Mouse (Mus musculus) kidney, embryonic 16.5 days (tissue): Measurements from ENCODE around the gene Myo10. TPM values are rescaled to one million over a fixed set of nuclear protein-coding genes. Genes with fewer than 3 reads are reported as not detected.
A peak's percentile ranks its signal among the peaks of the same experiment; 100 is the strongest.

Source experiments
- ATAC-seq: fragments of 200-750 bp; cut with Nextera tagmentation; 2 replicates; pipeline ENCODE4 v1.8.0; 2017; ENCODE audit warnings: moderate TSS enrichment; ENCODE audit not compliant: low FRiP score, low TSS enrichment
- H3K27ac ChIP-seq: fragments of 300-500 bp; sonication (generic); 2 replicates; pipeline ENCODE4 v1.5.1; 2014; ENCODE audit warnings: low read length
- H3K27me3 ChIP-seq: fragments of 300-500 bp; sonication (generic); 2 replicates; pipeline ENCODE4 v1.6.1; 2014; ENCODE audit warnings: low read length, control low read depth, mixed read lengths; ENCODE audit not compliant: insufficient read depth
- H3K36me3 ChIP-seq: fragments of 300-500 bp; sonication (generic); 2 replicates; pipeline ENCODE4 v1.6.1; 2014; ENCODE audit warnings: low read length, control low read depth, mixed read lengths; ENCODE audit not compliant: insufficient read depth
- H3K4me1 ChIP-seq: fragments of 300-500 bp; sonication (generic); 2 replicates; pipeline ENCODE4 v1.6.1; 2014; ENCODE audit warnings: low read length, control low read depth, mixed read lengths; ENCODE audit not compliant: insufficient read depth
- H3K4me2 ChIP-seq: fragments of 300-500 bp; sonication (generic); replicated peaks from 2 replicates; pipeline ENCODE4 v1.6.1; 2014; ENCODE audit warnings: low read depth, low read length
- H3K4me3 ChIP-seq: fragments of 300-500 bp; sonication (generic); 2 replicates; pipeline ENCODE4 v1.5.1; 2014; ENCODE audit warnings: mild to moderate bottlenecking, low read length
- H3K9ac ChIP-seq: fragments of 300-500 bp; sonication (generic); replicated peaks from 2 replicates; pipeline ENCODE4 v1.6.1; 2014; ENCODE audit warnings: low read length
- H3K9me3 ChIP-seq: fragments of 300-500 bp; sonication (generic); 2 replicates; pipeline ENCODE4 v1.6.1; 2016; ENCODE audit warnings: low read length, control low read depth
- WGBS: fragments of 180-500 bp; shearing (Covaris S2); extraction: QIAGEN DNeasy Blood & Tissue Kit; methylation state at CpG from one replicate; pipeline ENCODE4 v1.1.7; 2014; 5-methylcytosine and 5-hydroxymethylcytosine counted together
- polyA plus RNA-seq: library from polyadenylated mRNA; unstranded; fragments of >200 nt; fragmentation: Nextera tagmentation; extraction: Ambion mirVana; gene quantifications from 2 replicates; pipeline ENCODE4 v1.2.1, GENCODE M21; 2015

Myo10 gene
- polyA plus RNA-seq, 1 experiment from 2014 or later, result 33.2 TPM

DNA sequence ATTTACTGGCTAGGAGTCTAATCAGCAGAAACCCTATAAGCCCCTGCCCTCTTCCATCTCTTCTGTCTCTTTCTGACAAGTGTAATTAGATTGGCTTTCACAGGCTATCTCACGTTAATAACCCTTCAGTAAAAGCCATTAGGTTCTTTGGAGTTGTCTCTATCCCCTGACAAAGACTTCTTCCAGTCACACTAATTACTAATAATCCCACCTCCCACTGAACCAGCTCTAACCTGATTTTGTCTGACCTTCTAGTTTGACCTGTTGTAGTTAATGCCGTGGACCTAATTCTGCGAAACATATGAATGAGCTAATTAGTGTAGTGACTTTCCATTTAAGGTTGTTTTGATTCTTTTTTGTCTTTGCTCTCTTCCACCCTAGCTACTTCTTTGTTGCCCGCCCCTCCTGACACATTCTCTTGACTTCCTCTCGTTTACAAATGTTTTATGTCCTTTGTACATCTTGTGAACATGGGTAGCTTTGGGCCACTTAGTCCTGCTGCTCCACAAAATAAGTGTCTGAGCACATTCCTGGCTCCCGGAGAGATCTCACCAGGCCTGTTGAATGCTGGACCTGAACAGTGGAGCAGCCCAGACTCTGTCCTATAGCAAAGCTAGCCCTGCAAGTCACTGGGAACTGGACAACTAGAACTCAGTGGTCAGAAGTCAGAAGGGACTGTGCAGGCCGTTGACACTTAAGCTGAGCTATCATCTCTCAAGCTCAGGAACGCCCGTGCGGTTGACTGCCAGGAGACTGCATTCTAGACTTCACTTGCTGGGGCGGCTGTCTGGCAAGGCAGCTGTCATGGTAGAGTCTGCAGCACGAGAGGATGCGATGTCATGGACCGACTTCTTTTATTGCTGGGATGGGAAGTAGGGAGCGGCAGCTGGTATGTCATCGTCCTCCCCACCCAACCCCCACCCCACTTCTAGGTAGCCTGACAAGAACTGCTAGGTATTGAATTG is 47.2 kb downstream of the Myo10 start:
- peak overlapping the region; percentile 17; the same call in 1 of the 2 replicates for H3K27ac ChIP-seq
- no peak overlapping the region for H3K9ac ChIP-seq
- H3K4me3 ChIP-seq, result no peak overlapping the region
- ATAC-seq, result peak; percentile 33; the same call in 1 of the 2 replicates
- peaks cover 29% of the 10 kb centered on the region for H3K4me1 ChIP-seq
- no peaks in the 10 kb centered on the region for H3K9me3 ChIP-seq
- no peak overlapping the region for H3K4me2 ChIP-seq
- WGBS, result 33% methylated on average over 16 of the region's 16 CpGs
- peaks cover 14% of the 10 kb centered on the region for H3K36me3 ChIP-seq
- no peaks in the 10 kb centered on the region for H3K27me3 ChIP-seq

GRCm38 (mm10) chr15:25673231-25673980 is 51.1 kb downstream of the Myo10 start:
- Histone ChIP-seq H3K4me2 (no peak overlapping the region), H3K4me3 (no peak overlapping the region), H3K27me3 (no peaks in the 10 kb centered on the region), H3K9ac (no peak overlapping the region), H3K4me1 (peaks cover 43% of the 10 kb centered on the region), H3K27ac (no peak overlapping the region), H3K9me3 (no peaks in the 10 kb centered on the region), H3K36me3 (peaks cover 5% of the 10 kb centered on the region; the same call in 1 of the 2 replicates)
- no peak for ATAC-seq
- WGBS, result 60% methylated on average over 6 of the region's 6 CpGs

DNA sequence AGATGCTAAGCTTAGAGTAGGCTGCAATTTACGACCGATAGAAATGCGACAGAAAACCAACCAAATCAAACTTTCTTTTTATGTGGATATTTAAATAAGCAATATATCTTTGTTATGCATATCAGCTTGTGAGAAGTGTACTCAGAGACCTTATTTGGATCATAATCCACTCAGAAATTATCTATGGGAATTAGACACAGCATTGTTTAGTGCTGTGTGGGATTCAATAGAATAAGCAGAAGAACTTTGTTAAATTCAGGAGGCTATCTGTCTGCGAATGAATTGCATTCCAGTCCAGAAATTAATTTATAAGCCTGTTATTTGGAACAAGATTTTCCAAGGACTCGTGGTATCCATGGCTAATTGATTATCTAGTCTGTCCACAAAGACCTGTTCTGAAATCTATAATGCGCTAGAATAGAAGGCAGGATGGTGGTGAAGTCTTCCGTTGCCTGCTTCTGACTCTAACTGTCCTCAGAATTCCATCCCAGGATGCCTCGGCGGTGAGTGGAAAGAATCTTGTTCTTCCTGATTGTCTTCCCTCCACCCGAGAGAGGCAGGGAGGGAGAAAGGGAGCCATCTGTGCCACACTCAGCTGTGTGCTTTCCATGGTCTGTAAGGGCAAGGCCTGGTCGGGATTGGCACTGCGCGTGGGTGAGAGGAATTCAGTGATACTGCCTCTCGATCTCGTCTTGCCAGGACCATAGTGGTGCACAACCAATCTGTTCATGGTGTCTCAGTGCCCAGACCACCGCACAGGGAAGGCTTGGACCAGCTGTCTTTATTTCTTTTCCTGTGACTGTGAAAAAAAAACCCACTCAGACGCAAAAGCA is 52.0 kb downstream of the Myo10 start:
- WGBS, result 90% methylated on average over 17 of the region's 17 CpGs
- 0 out of 2 replicates have a peak, but pooled peaks cover 3% of the 10 kb centered on the region for H3K36me3 ChIP-seq

DNA sequence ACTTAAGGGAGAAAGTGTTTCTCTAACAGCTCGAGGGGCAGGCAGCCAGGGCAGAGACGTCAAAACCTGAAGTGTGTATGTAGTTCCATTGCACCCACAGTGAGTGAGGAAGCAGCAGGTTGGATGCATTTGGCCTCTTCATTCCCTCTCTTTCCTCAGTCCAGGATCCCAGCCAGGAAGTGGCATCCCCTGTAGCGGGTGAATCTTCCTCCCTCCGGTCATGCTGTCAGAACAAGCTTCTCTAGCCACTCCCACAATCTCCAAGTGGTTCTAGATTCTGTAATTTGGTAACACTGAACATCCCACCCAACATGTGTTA is 52.6 kb downstream of the Myo10 start:
- no peak for ATAC-seq

More for the DNA sequence above, 52.0 kb downstream of the Myo10 start:
- H3K4me1 ChIP-seq, result peaks cover 39% of the 10 kb centered on the region
- no peak overlapping the region for H3K9ac ChIP-seq
- H3K27me3 ChIP-seq, result no peaks in the 10 kb centered on the region
- no peak overlapping the region for H3K27ac ChIP-seq
- H3K9me3 ChIP-seq, result no peaks in the 10 kb centered on the region
- no peak for ATAC-seq
- H3K4me3 ChIP-seq, result no peak overlapping the region
- H3K4me2 ChIP-seq, result no peak overlapping the region

DNA sequence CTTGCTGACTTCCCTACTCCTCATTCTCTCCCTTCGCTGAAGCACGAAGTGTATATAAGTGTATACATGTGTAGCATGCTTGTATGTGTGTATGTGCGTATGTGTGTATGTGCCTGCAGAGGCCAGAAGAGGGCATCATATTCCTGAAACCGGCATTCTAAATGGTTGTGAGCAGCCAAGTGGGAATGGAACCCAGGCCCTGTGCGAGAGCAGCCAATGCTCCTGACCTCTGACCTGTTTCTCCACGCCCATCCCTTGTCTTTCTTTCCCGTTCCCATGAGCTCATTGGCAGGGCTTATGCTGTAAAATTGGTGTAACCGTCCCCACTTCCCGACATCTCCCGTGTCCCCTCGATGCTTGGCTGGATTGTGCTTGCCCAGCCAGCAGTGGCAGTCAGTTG is 53.0 kb downstream of the Myo10 start:
- WGBS, result 90% methylated on average over 11 of the region's 11 CpGs
- Histone ChIP-seq H3K9me3 (no peaks in the 10 kb centered on the region), H3K27me3 (no peaks in the 10 kb centered on the region), H3K4me3 (no peak overlapping the region), H3K36me3 (0 out of 2 replicates have a peak, but pooled peaks cover 3% of the 10 kb centered on the region), H3K4me2 (no peak overlapping the region), H3K27ac (no peak overlapping the region), H3K9ac (no peak overlapping the region), H3K4me1 (peaks cover 42% of the 10 kb centered on the region)
- ATAC-seq, result no peak

More for the DNA sequence above, 52.6 kb downstream of the Myo10 start:
- 0 out of 2 replicates have a peak, but pooled peaks cover 3% of the 10 kb centered on the region for H3K36me3 ChIP-seq
- H3K9me3 ChIP-seq, result no peaks in the 10 kb centered on the region
- H3K4me1 ChIP-seq, result peaks cover 41% of the 10 kb centered on the region
- no peaks in the 10 kb centered on the region for H3K27me3 ChIP-seq
- H3K9ac ChIP-seq, result no peak overlapping the region
- H3K4me2 ChIP-seq, result no peak overlapping the region
- no peak overlapping the region for H3K4me3 ChIP-seq
- H3K27ac ChIP-seq, result no peak overlapping the region
- WGBS, result 80% methylated on average over 4 of the region's 4 CpGs

- Histone ChIP-seq H3K27me3 (no peaks in the 10 kb centered on the region), H3K9ac (no peak overlapping the region), H3K27ac (no peak overlapping the region), H3K4me3 (no peak overlapping the region), H3K36me3 (0 out of 2 replicates have a peak, but pooled peaks cover 3% of the 10 kb centered on the region), H3K4me1 (peaks cover 45% of the 10 kb centered on the region), H3K4me2 (no peak overlapping the region), H3K9me3 (no peaks in the 10 kb centered on the region)
- ATAC-seq, result no peak
- WGBS, result 70% methylated on average over 13 of the region's 13 CpGs
These were observed 53.9 kb downstream of the Myo10 start for GRCm38 (mm10) chr15:25676056-25676785.

DNA sequence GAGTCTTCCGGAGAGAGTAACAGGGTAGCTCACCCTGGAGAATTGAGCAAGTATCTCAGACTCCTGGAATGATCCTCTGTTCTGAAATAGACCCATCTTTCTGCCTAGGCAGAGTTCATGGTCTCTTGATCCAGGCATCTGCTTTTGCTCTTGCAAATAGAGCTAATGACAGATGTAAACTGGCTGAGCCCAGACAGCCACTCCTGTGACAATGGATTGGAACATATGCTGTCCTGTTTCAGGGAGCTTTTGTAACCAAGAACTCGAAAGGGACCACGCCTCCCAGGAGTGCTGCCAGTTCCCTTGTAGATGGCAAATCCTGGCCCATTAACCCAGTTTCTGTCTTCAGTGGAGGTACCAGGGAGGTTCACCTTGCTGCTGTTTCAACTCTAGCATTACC is 56.8 kb downstream of the Myo10 start:
- H3K9ac ChIP-seq, result no peak overlapping the region
- no peak overlapping the region for H3K27ac ChIP-seq
- 0 out of 2 replicates have a peak, but pooled peaks cover 7% of the 10 kb centered on the region for H3K36me3 ChIP-seq
- ATAC-seq, result no peak
- H3K4me2 ChIP-seq, result no peak overlapping the region
- no peak overlapping the region for H3K4me3 ChIP-seq
- 70% methylated on average over 3 of the region's 3 CpGs for WGBS
- no peaks in the 10 kb centered on the region for H3K9me3 ChIP-seq
- no peaks in the 10 kb centered on the region for H3K27me3 ChIP-seq
- H3K4me1 ChIP-seq, result peaks cover 40% of the 10 kb centered on the region

DNA sequence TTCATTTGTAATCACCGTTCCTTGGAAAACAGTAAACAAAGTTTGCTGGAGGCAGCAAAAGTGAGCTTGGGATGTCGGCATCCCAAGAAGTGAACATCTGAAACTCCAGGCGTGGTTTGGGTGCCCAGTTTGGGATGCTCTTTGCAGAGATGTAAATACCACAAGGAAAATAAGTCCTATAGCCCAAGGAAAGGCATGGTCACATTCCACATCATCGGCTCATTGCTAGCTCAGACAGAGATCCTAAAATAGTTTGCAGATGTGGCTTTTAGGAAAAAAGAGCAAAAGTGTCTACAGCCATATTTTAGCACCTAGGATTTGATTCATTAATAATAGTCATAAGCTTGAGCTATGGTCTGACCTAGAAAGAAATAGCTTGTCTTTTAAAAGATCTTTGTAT is 57.3 kb downstream of the Myo10 start:
- Histone ChIP-seq H3K4me1 (peaks cover 40% of the 10 kb centered on the region), H3K27me3 (no peaks in the 10 kb centered on the region), H3K9me3 (no peaks in the 10 kb centered on the region), H3K36me3 (0 out of 2 replicates have a peak, but pooled peaks cover 7% of the 10 kb centered on the region), H3K4me3 (no peak overlapping the region), H3K9ac (no peak overlapping the region), H3K27ac (no peak overlapping the region), H3K4me2 (no peak overlapping the region)
- WGBS, result 84% methylated on average over 4 of the region's 4 CpGs
- ATAC-seq, result no peak
